Comparison of ENCODE assay signal across 12 mouse cellular contexts in the genomic region with DNA sequence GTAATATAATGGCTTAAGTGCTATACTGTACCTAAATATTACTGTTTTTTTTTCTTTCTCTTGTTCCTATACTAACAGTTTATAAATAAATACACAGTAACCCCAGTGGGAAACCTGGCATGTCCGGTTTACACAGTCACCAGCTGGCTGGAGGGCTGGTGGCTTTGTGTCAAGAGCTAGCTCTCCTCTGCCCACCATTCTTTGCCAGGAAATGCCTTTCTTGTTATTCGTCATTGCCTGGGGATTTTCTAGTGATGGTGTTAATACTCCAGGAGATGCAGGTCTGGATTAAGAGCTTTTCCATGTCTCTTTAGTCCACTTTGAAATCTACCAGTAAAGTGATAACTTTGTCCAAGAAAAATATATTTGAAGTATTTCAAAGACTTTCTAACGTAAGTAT.
DNase-seq lines count a peak whose midpoint lies in the region; ATAC-seq and TF ChIP-seq lines count a peak whose summit lies in the region.
"Had no signal": no experiment of that assay in that cellular context is flagged by ENCODE, and none has a peak within 500 bp of the region (broad histone marks: within the 10 kb centered on the region; RNA-seq: fewer than 3 reads in every experiment).

No protein-coding gene starts in this region.

- no peak overlapping the region for H3K9ac ChIP-seq in lung, postnatal 0 days (replicated peaks; ENCODE audit: low read depth)
- H3K9ac ChIP-seq: forebrain, embryonic 12.5 days; liver, embryonic 12.5 days had no signal

- no peaks in the 10 kb centered on the region for H3K27me3 ChIP-seq in lung, postnatal 0 days (replicated peaks; ENCODE audit: insufficient read depth, low read length)
- H3K27me3 ChIP-seq: CH12.LX; forebrain, embryonic 12.5 days; liver, embryonic 12.5 days had no signal

- no peaks in the 10 kb centered on the region for H3K9me3 ChIP-seq in lung, postnatal 0 days (ENCODE audit: low read length)
- H3K9me3 ChIP-seq: forebrain, embryonic 12.5 days; liver, embryonic 12.5 days had no signal

- H3K4me2 ChIP-seq in lung, postnatal 0 days (replicated peaks; ENCODE audit: low read depth, low read length) = no peak overlapping the region
- H3K4me2 ChIP-seq: forebrain, embryonic 12.5 days; liver, embryonic 12.5 days had no signal

- H3K27ac ChIP-seq in lung, postnatal 0 days (ENCODE audit: low read length) = no peak overlapping the region
- H3K27ac ChIP-seq: forebrain, embryonic 12.5 days; liver, embryonic 12.5 days had no signal

- intact Hi-C loops in heart, postnatal 25 days (cut with DNase I) = loop anchor here (5.0 to 10.0 kb wide), 3 partner anchors 56 to 454 kb away; no protein-coding TSS in a partner anchor

- no peak overlapping the region for H3K4me3 ChIP-seq in lung, postnatal 0 days (ENCODE audit: low read depth, low read length)
- H3K4me3 ChIP-seq: forebrain, embryonic 12.5 days; liver, embryonic 12.5 days had no signal

- no peaks in the 10 kb centered on the region for H3K36me3 ChIP-seq in lung, postnatal 0 days (ENCODE audit: insufficient read depth, low read length)
- H3K36me3 ChIP-seq: forebrain, embryonic 12.5 days; liver, embryonic 12.5 days had no signal

- TF ChIP-seq EP300 in lung, postnatal 0 days (IDR thresholded peaks at IDR 0.05) = no peak

- H3K4me1 ChIP-seq in lung, postnatal 0 days (ENCODE audit: insufficient read depth, low read depth, low read length) = 0 out of 2 replicates have a peak, but pooled peaks cover 3% of the 10 kb centered on the region
- H3K4me1 ChIP-seq: forebrain, embryonic 12.5 days; liver, embryonic 12.5 days had no signal

- no peak for TF ChIP-seq CTCF in lung, postnatal 0 days (IDR thresholded peaks at IDR 0.05)

- ATAC-seq in lung, postnatal 0 days = 0 out of 2 replicates have a peak, but pooled peaks have one; percentile 26
- no peak for ATAC-seq in inflammation-experienced regulatory T-cells, adult 6 months
- ATAC-seq: liver, embryonic 12.5 days had no signal

- WGBS in lung, postnatal 0 days = 29% methylated on average over 3 of the region's 3 CpGs

- peak; percentile 65 for DNase-seq in heart, adult 8-10 months (ENCODE audit: low spot score)
- no peak for DNase-seq in heart, postnatal 25 days (ENCODE audit: low spot score)
- DNase-seq in brain, adult 2 months (ENCODE audit: low read depth, low spot score) = peak; percentile 88
- peak; percentile 73 for DNase-seq in cerebellum, postnatal 36 days
- peak; percentile 22 for DNase-seq in lung, postnatal 0 days (ENCODE audit: low spot score)
- no peak for DNase-seq in adrenal gland, adult 8-10 months
- no peak for DNase-seq in urinary bladder, adult 2 months (ENCODE audit: low spot score)
- DNase-seq: right cerebral cortex, postnatal 14 days had no signal

Comparison
In these comparisons a context has a peak if more than half of its experiments do, and no peak if none do; other contexts are left out.
1. DNase-seq: peak in heart, adult 8-10 months (single experiment), brain, adult 2 months (single experiment), cerebellum, postnatal 36 days (2 of 2) and lung, postnatal 0 days (single experiment); none in heart, postnatal 25 days (single experiment), adrenal gland, adult 8-10 months (single experiment) and urinary bladder, adult 2 months (single experiment).